ENCODE assay signal across 8 mouse cellular contexts in genomic region chr17:11067076-11067703, GRCm38 (mm10).
DNase-seq lines count a peak whose midpoint lies in the region; ATAC-seq and TF ChIP-seq lines count a peak whose summit lies in the region.

No protein-coding gene starts in this region.

- H3K9me3 ChIP-seq in heart, embryonic 14.5 days (ENCODE audit: control insufficient read depth, low read length), result no peaks in the 10 kb centered on the region
- H3K9me3 ChIP-seq in hindbrain, postnatal 0 days (ENCODE audit: low read length), result no peaks in the 10 kb centered on the region
- H3K9me3 ChIP-seq in midbrain, embryonic 16.5 days (replicated peaks; ENCODE audit: control insufficient read depth, low read length, poor library complexity, severe bottlenecking), result no peaks in the 10 kb centered on the region

- no peak overlapping the region for H3K9ac ChIP-seq in heart, embryonic 14.5 days (ENCODE audit: low read length)
- H3K9ac ChIP-seq in hindbrain, postnatal 0 days (replicated peaks; ENCODE audit: low read length), result peak overlapping the region; percentile 37; the same call in 1 of the 2 replicates
- H3K9ac ChIP-seq in midbrain, embryonic 16.5 days (ENCODE audit: low read depth, low read length), result peak overlapping the region; percentile 30; the same call in 1 of the 2 replicates

- DNase-seq in heart, postnatal 10 days, result no peak
- DNase-seq in embryo, embryonic 10 days (ENCODE audit: low spot score), result peak; percentile 66
- DNase-seq in hindbrain, postnatal 0 days (ENCODE audit: low spot score), result peak; percentile 67
- no peak for DNase-seq in layer of hippocampus, adult 9-10 months (ENCODE audit: low spot score)
- no peak for DNase-seq in spleen, postnatal 10 days (ENCODE audit: low spot score in 2 of 2)
- no peak for DNase-seq in frontal cortex, adult 2 months (ENCODE audit: extremely low spot score in 1 of 2, low spot score in 1 of 2)

- WGBS in heart, embryonic 14.5 days, result 14% methylated on average over 16 of the region's 16 CpGs
- WGBS in hindbrain, postnatal 0 days, result 7% methylated on average over 16 of the region's 16 CpGs
- WGBS in midbrain, embryonic 16.5 days, result 1% methylated on average over 16 of the region's 16 CpGs

- H3K4me2 ChIP-seq in heart, embryonic 14.5 days (ENCODE audit: low read length), result peak overlapping the region; percentile 60
- H3K4me2 ChIP-seq in hindbrain, postnatal 0 days (ENCODE audit: low read depth, low read length), result peak overlapping the region; percentile 52
- peak overlapping the region; percentile 52 for H3K4me2 ChIP-seq in midbrain, embryonic 16.5 days (ENCODE audit: low read length)

- H3K27ac ChIP-seq in heart, embryonic 14.5 days (replicated peaks in 1 of 2; ENCODE audit: control insufficient read depth in 1 of 2, insufficient read depth in 1 of 2, low read depth in 2 of 2, low read length in 2 of 2), result no peak overlapping the region
- peak overlapping the region; percentile 63 for H3K27ac ChIP-seq in hindbrain, postnatal 0 days
- peak overlapping the region; percentile 68 for H3K27ac ChIP-seq in midbrain, embryonic 16.5 days (ENCODE audit: low read length)

- H3K4me1 ChIP-seq in heart, embryonic 14.5 days (ENCODE audit: control insufficient read depth in 2 of 2, insufficient read depth in 2 of 2, low read length in 2 of 2), result peaks cover 4% of the 10 kb centered on the region in 2 experiments; a peak in 2 of 4 replicates
- peaks cover 15% of the 10 kb centered on the region; the same call in 1 of the 2 replicates for H3K4me1 ChIP-seq in hindbrain, postnatal 0 days (ENCODE audit: insufficient read depth, low read length)
- H3K4me1 ChIP-seq in midbrain, embryonic 16.5 days (ENCODE audit: control insufficient read depth, insufficient read depth, low read length), result peaks cover 21% of the 10 kb centered on the region

- no peak for ATAC-seq in heart, embryonic 14.5 days (ENCODE audit: insufficient number of reproducible peaks, insufficient read depth, low FRiP score, low read depth)
- peak; percentile 68 for ATAC-seq in hindbrain, postnatal 0 days
- ATAC-seq in midbrain, embryonic 16.5 days, result peak; percentile 67

- no peaks in the 10 kb centered on the region for H3K36me3 ChIP-seq in heart, embryonic 14.5 days (ENCODE audit: control insufficient read depth, insufficient read depth, low read length)
- no peaks in the 10 kb centered on the region for H3K36me3 ChIP-seq in hindbrain, postnatal 0 days (ENCODE audit: insufficient read depth, low read length)
- no peaks in the 10 kb centered on the region for H3K36me3 ChIP-seq in midbrain, embryonic 16.5 days (ENCODE audit: control insufficient read depth, insufficient read depth, low read length)

- intact Hi-C loops in heart, postnatal 10 days (cut with DNase I), result loop anchor here (5.0 to 10.0 kb wide), 4 partner anchors 222 to 1900 kb away; partner anchors contain the start of genes Pacrg and Prkn

- no peak for TF ChIP-seq CTCF in hindbrain, postnatal 0 days (IDR thresholded peaks at IDR 0.05; ENCODE audit: low read depth)

- H3K27me3 ChIP-seq in heart, embryonic 14.5 days (ENCODE audit: control insufficient read depth, insufficient read depth, low read length), result no peaks in the 10 kb centered on the region
- H3K27me3 ChIP-seq in hindbrain, postnatal 0 days (ENCODE audit: insufficient read depth, low read length), result no peaks in the 10 kb centered on the region
- H3K27me3 ChIP-seq in midbrain, embryonic 16.5 days (ENCODE audit: control insufficient read depth, insufficient read depth, low read depth, low read length), result no peaks in the 10 kb centered on the region

- H3K4me3 ChIP-seq in heart, embryonic 14.5 days (ENCODE audit: control insufficient read depth in 1 of 2, insufficient read depth in 1 of 2, low read depth in 1 of 2, low read length in 2 of 2), result peak overlapping the region in 1 of 2 experiments; percentile 28; a peak in 1 of 4 replicates
- H3K4me3 ChIP-seq in hindbrain, postnatal 0 days (ENCODE audit: low read length), result peak overlapping the region; percentile 15
- peak overlapping the region; percentile 14 for H3K4me3 ChIP-seq in midbrain, embryonic 16.5 days (ENCODE audit: low read depth, low read length)

Comparison
In these comparisons a context has a peak if more than half of its experiments do, and no peak if none do; other contexts are left out.
1. H3K27ac ChIP-seq: peak in hindbrain, postnatal 0 days (single experiment) and midbrain, embryonic 16.5 days (single experiment); none in heart, embryonic 14.5 days (0 of 2).
2. DNase-seq: peak in embryo, embryonic 10 days (single experiment) and hindbrain, postnatal 0 days (single experiment); none in heart, postnatal 10 days (0 of 2), layer of hippocampus, adult 9-10 months (single experiment), spleen, postnatal 10 days (0 of 2) and frontal cortex, adult 2 months (0 of 2).
3. Peak in every context shown above with its lines, with median percentiles within 50 percentile points of each other: H3K4me2 ChIP-seq.